32 mouse cellular contexts compared by ENCODE assay signal in the genomic region with DNA sequence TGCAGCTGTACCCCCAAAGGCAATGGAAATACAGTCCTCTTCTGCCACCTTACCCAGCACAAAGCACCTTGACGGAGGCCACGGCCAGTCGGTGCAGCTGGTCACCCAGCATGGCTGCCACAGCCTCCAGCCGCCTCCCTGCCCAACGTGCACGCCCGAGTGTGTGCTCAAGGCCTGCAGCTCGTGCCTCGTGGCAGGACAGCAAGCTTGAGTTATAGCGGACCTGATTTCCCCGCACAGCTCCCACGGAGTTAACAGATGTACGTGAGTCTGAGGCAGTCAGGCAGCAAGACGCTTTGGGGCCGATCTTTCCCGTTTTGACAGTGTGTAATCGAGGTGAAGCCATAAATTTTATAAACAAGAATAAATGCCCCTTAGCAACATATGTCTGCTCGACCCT. TPM values are rescaled to one million over a fixed set of nuclear protein-coding genes. Genes with fewer than 3 reads are reported as not detected.
DNase-seq lines count a peak whose midpoint lies in the region; ATAC-seq and TF ChIP-seq lines count a peak whose summit lies in the region.
"Had no signal": no experiment of that assay in that cellular context is flagged by ENCODE, and none has a peak within 500 bp of the region (broad histone marks: within the 10 kb centered on the region; RNA-seq: fewer than 3 reads in every experiment).

No protein-coding gene starts in this region.

- no peak overlapping the region for H3K4me3 ChIP-seq in hindbrain, embryonic 14.5 days (replicated peaks; ENCODE audit: low read length)
- H3K4me3 ChIP-seq in hindbrain, embryonic 12.5 days, result no peak overlapping the region
- no peak overlapping the region for H3K4me3 ChIP-seq in midbrain, postnatal 0 days (ENCODE audit: low read depth, low read length)
- H3K4me3 ChIP-seq in midbrain, embryonic 13.5 days (replicated peaks), result no peak overlapping the region
- H3K4me3 ChIP-seq in hindbrain, postnatal 0 days (ENCODE audit: low read length), result no peak overlapping the region
- no peak overlapping the region for H3K4me3 ChIP-seq in limb, embryonic 15.5 days
- H3K4me3 ChIP-seq in intestine, postnatal 0 days (ENCODE audit: low read depth, low read length), result no peak overlapping the region
- no peak overlapping the region for H3K4me3 ChIP-seq in forebrain, embryonic 11.5 days (ENCODE audit: low read depth, low read length)
- H3K4me3 ChIP-seq: embryonic facial prominence, embryonic 13.5 days; forebrain, embryonic 10.5 days; gastrocnemius, adult 2 months; heart, adult 2 months; heart, embryonic 13.5 days; intestine, embryonic 15.5 days; liver, embryonic 15.5 days; midbrain, embryonic 10.5 days; myocyte; stomach, embryonic 15.5 days had no signal

- WGBS in hindbrain, embryonic 14.5 days, result 63% methylated on average over 18 of the region's 18 CpGs
- 82% methylated on average over 18 of the region's 18 CpGs for WGBS in hindbrain, embryonic 12.5 days
- 74% methylated on average over 18 of the region's 18 CpGs for WGBS in midbrain, postnatal 0 days
- 80% methylated on average over 18 of the region's 18 CpGs for WGBS in midbrain, embryonic 13.5 days
- 55% methylated on average over 18 of the region's 18 CpGs for WGBS in hindbrain, postnatal 0 days
- 43% methylated on average over 18 of the region's 18 CpGs for WGBS in limb, embryonic 15.5 days
- WGBS in intestine, postnatal 0 days, result 55% methylated on average over 18 of the region's 18 CpGs
- 87% methylated on average over 18 of the region's 18 CpGs for WGBS in forebrain, embryonic 11.5 days

- no peak overlapping the region for H3K9ac ChIP-seq in hindbrain, embryonic 14.5 days
- H3K9ac ChIP-seq in hindbrain, embryonic 12.5 days, result no peak overlapping the region
- no peak overlapping the region for H3K9ac ChIP-seq in midbrain, postnatal 0 days (replicated peaks; ENCODE audit: low read length, poor library complexity, severe bottlenecking)
- H3K9ac ChIP-seq in midbrain, embryonic 13.5 days (replicated peaks), result no peak overlapping the region
- no peak overlapping the region for H3K9ac ChIP-seq in hindbrain, postnatal 0 days (replicated peaks; ENCODE audit: low read length)
- H3K9ac ChIP-seq in limb, embryonic 15.5 days, result peak overlapping the region; percentile 14; the same call in 1 of the 2 replicates
- H3K9ac ChIP-seq in intestine, postnatal 0 days (ENCODE audit: low read depth, low read length), result no peak overlapping the region
- no peak overlapping the region for H3K9ac ChIP-seq in forebrain, embryonic 11.5 days (ENCODE audit: low read length)
- H3K9ac ChIP-seq: embryonic facial prominence, embryonic 13.5 days; heart, embryonic 13.5 days; intestine, embryonic 15.5 days; liver, embryonic 15.5 days; lung, embryonic 14.5 days; stomach, embryonic 15.5 days had no signal

- no peaks in the 10 kb centered on the region for H3K9me3 ChIP-seq in hindbrain, embryonic 14.5 days (ENCODE audit: control insufficient read depth, low read length)
- no peaks in the 10 kb centered on the region for H3K9me3 ChIP-seq in hindbrain, embryonic 12.5 days (replicated peaks)
- no peaks in the 10 kb centered on the region for H3K9me3 ChIP-seq in midbrain, postnatal 0 days (ENCODE audit: low read length)
- H3K9me3 ChIP-seq in midbrain, embryonic 13.5 days, result no peaks in the 10 kb centered on the region
- no peaks in the 10 kb centered on the region for H3K9me3 ChIP-seq in hindbrain, postnatal 0 days (ENCODE audit: low read length)
- H3K9me3 ChIP-seq in limb, embryonic 15.5 days, result no peaks in the 10 kb centered on the region
- no peaks in the 10 kb centered on the region for H3K9me3 ChIP-seq in intestine, postnatal 0 days (ENCODE audit: control insufficient read depth)
- H3K9me3 ChIP-seq in forebrain, embryonic 11.5 days (ENCODE audit: control insufficient read depth, low read length), result no peaks in the 10 kb centered on the region
- H3K9me3 ChIP-seq: embryonic facial prominence, embryonic 13.5 days; forebrain, embryonic 10.5 days; heart, embryonic 13.5 days; intestine, embryonic 15.5 days; liver, embryonic 15.5 days; midbrain, embryonic 10.5 days; stomach, embryonic 15.5 days had no signal

- H3K4me1 ChIP-seq in hindbrain, embryonic 14.5 days (replicated peaks; ENCODE audit: control insufficient read depth, insufficient read depth, low read length), result peaks cover 3% of the 10 kb centered on the region; the same call in 1 of the 2 replicates
- peaks cover 7% of the 10 kb centered on the region; the same call in 1 of the 2 replicates for H3K4me1 ChIP-seq in hindbrain, embryonic 12.5 days
- H3K4me1 ChIP-seq in midbrain, postnatal 0 days (ENCODE audit: insufficient read depth, low read length), result no peaks in the 10 kb centered on the region
- peaks cover 4% of the 10 kb centered on the region; the same call in 1 of the 2 replicates for H3K4me1 ChIP-seq in midbrain, embryonic 13.5 days (replicated peaks)
- peaks cover 7% of the 10 kb centered on the region; the same call in 1 of the 2 replicates for H3K4me1 ChIP-seq in hindbrain, postnatal 0 days (ENCODE audit: insufficient read depth, low read length)
- H3K4me1 ChIP-seq in limb, embryonic 15.5 days, result peaks cover 9% of the 10 kb centered on the region; the same call in 1 of the 2 replicates
- no peaks in the 10 kb centered on the region for H3K4me1 ChIP-seq in intestine, postnatal 0 days (replicated peaks; ENCODE audit: control insufficient read depth, insufficient read depth, low read length)
- 0 out of 2 replicates have a peak, but pooled peaks cover 3% of the 10 kb centered on the region for H3K4me1 ChIP-seq in forebrain, embryonic 11.5 days (replicated peaks; ENCODE audit: control insufficient read depth, insufficient read depth, low read length)
- H3K4me1 ChIP-seq: embryonic facial prominence, embryonic 13.5 days; heart, embryonic 13.5 days; liver, embryonic 15.5 days; midbrain, embryonic 10.5 days; stomach, embryonic 15.5 days had no signal

- H3K36me3 ChIP-seq in hindbrain, embryonic 14.5 days (replicated peaks; ENCODE audit: control insufficient read depth, insufficient read depth), result no peaks in the 10 kb centered on the region
- no peaks in the 10 kb centered on the region for H3K36me3 ChIP-seq in hindbrain, embryonic 12.5 days
- no peaks in the 10 kb centered on the region for H3K36me3 ChIP-seq in midbrain, postnatal 0 days (ENCODE audit: insufficient read depth, low read length)
- 0 out of 2 replicates have a peak, but pooled peaks cover 3% of the 10 kb centered on the region for H3K36me3 ChIP-seq in midbrain, embryonic 13.5 days
- no peaks in the 10 kb centered on the region for H3K36me3 ChIP-seq in hindbrain, postnatal 0 days (ENCODE audit: insufficient read depth, low read length)
- no peaks in the 10 kb centered on the region for H3K36me3 ChIP-seq in limb, embryonic 15.5 days
- no peaks in the 10 kb centered on the region for H3K36me3 ChIP-seq in intestine, postnatal 0 days (ENCODE audit: control insufficient read depth, insufficient read depth)
- no peaks in the 10 kb centered on the region for H3K36me3 ChIP-seq in forebrain, embryonic 11.5 days (ENCODE audit: control insufficient read depth, insufficient read depth, low read length)
- H3K36me3 ChIP-seq: embryonic facial prominence, embryonic 13.5 days; forebrain, embryonic 10.5 days; intestine, embryonic 15.5 days; liver, embryonic 15.5 days; midbrain, embryonic 10.5 days; stomach, embryonic 15.5 days had no signal

- no peaks in the 10 kb centered on the region for H3K27me3 ChIP-seq in hindbrain, embryonic 14.5 days (ENCODE audit: control insufficient read depth, insufficient read depth, low read length)
- H3K27me3 ChIP-seq in hindbrain, embryonic 12.5 days, result no peaks in the 10 kb centered on the region
- H3K27me3 ChIP-seq in midbrain, postnatal 0 days (ENCODE audit: insufficient read depth, low read length), result no peaks in the 10 kb centered on the region
- no peaks in the 10 kb centered on the region for H3K27me3 ChIP-seq in midbrain, embryonic 13.5 days
- H3K27me3 ChIP-seq in hindbrain, postnatal 0 days (ENCODE audit: insufficient read depth, low read length), result no peaks in the 10 kb centered on the region
- H3K27me3 ChIP-seq in limb, embryonic 15.5 days, result no peaks in the 10 kb centered on the region
- no peaks in the 10 kb centered on the region for H3K27me3 ChIP-seq in intestine, postnatal 0 days (replicated peaks; ENCODE audit: control insufficient read depth, insufficient read depth, low read length)
- no peaks in the 10 kb centered on the region for H3K27me3 ChIP-seq in forebrain, embryonic 11.5 days (ENCODE audit: control insufficient read depth, insufficient read depth, low read length)
- H3K27me3 ChIP-seq: embryonic facial prominence, embryonic 13.5 days; heart, embryonic 13.5 days; intestine, embryonic 15.5 days; liver, embryonic 15.5 days; stomach, embryonic 15.5 days had no signal

- peak overlapping the region; percentile 43 for H3K27ac ChIP-seq in hindbrain, embryonic 14.5 days
- no peak overlapping the region for H3K27ac ChIP-seq in hindbrain, embryonic 12.5 days
- H3K27ac ChIP-seq in midbrain, postnatal 0 days (ENCODE audit: low read depth, low read length), result no peak overlapping the region
- no peak overlapping the region for H3K27ac ChIP-seq in midbrain, embryonic 13.5 days
- peak overlapping the region; percentile 17; the same call in 1 of the 2 replicates for H3K27ac ChIP-seq in hindbrain, postnatal 0 days
- no peak overlapping the region for H3K27ac ChIP-seq in limb, embryonic 15.5 days
- no peak overlapping the region for H3K27ac ChIP-seq in intestine, postnatal 0 days (ENCODE audit: low read depth, low read length)
- H3K27ac ChIP-seq in forebrain, embryonic 11.5 days (ENCODE audit: low read depth, low read length), result no peak overlapping the region
- H3K27ac ChIP-seq: embryonic facial prominence, embryonic 13.5 days; gastrocnemius, adult 2 months; heart, adult 2 months; heart, embryonic 13.5 days; intestine, embryonic 15.5 days; liver, embryonic 15.5 days; midbrain, embryonic 10.5 days; stomach, embryonic 15.5 days had no signal

- no peak for ATAC-seq in hindbrain, embryonic 14.5 days (ENCODE audit: low FRiP score)
- ATAC-seq in hindbrain, embryonic 12.5 days (ENCODE audit: low FRiP score), result no peak
- no peak for ATAC-seq in midbrain, postnatal 0 days (ENCODE audit: low FRiP score)
- ATAC-seq in midbrain, embryonic 13.5 days, result no peak
- 0 out of 2 replicates have a peak, but pooled peaks have one; percentile 21 for ATAC-seq in hindbrain, postnatal 0 days
- no peak for ATAC-seq in limb, embryonic 15.5 days (ENCODE audit: insufficient number of reproducible peaks, low FRiP score, low TSS enrichment, low read depth)
- ATAC-seq in intestine, postnatal 0 days, result no peak
- ATAC-seq in forebrain, embryonic 11.5 days (replicated peaks; ENCODE audit: low FRiP score), result no peak
- ATAC-seq: forebrain, embryonic 16.5 days; intestine, embryonic 15.5 days; midbrain, embryonic 16.5 days had no signal

- H3K4me2 ChIP-seq in hindbrain, embryonic 14.5 days (replicated peaks), result no peak overlapping the region
- H3K4me2 ChIP-seq in hindbrain, embryonic 12.5 days (replicated peaks), result no peak overlapping the region
- no peak overlapping the region for H3K4me2 ChIP-seq in midbrain, postnatal 0 days (ENCODE audit: low read depth, low read length, poor library complexity, severe bottlenecking)
- no peak overlapping the region for H3K4me2 ChIP-seq in midbrain, embryonic 13.5 days (replicated peaks)
- no peak overlapping the region for H3K4me2 ChIP-seq in hindbrain, postnatal 0 days (ENCODE audit: low read depth, low read length)
- H3K4me2 ChIP-seq in limb, embryonic 15.5 days, result no peak overlapping the region
- no peak overlapping the region for H3K4me2 ChIP-seq in intestine, postnatal 0 days (replicated peaks; ENCODE audit: low read depth)
- H3K4me2 ChIP-seq in forebrain, embryonic 11.5 days (ENCODE audit: low read depth, low read length, severe bottlenecking), result no peak overlapping the region
- H3K4me2 ChIP-seq: embryonic facial prominence, embryonic 13.5 days; heart, embryonic 13.5 days; intestine, embryonic 15.5 days; liver, embryonic 15.5 days; lung, embryonic 14.5 days; stomach, embryonic 15.5 days had no signal

- TF ChIP-seq CTCF in midbrain, postnatal 0 days (IDR thresholded peaks at IDR 0.05), result no peak
- no peak for TF ChIP-seq CTCF in hindbrain, postnatal 0 days (IDR thresholded peaks at IDR 0.05; ENCODE audit: low read depth)
- no peak for TF ChIP-seq CTCF in intestine, postnatal 0 days (IDR thresholded peaks at IDR 0.05; ENCODE audit: low read depth)

- no peak for DNase-seq in hindbrain, embryonic 14.5 days (ENCODE audit: low spot score)
- peak; percentile 61 for DNase-seq in midbrain, postnatal 0 days (ENCODE audit: low spot score)
- DNase-seq in hindbrain, postnatal 0 days (ENCODE audit: low spot score), result peak; percentile 65
- no peak for DNase-seq in forebrain, embryonic 11.5 days (ENCODE audit: low spot score)
- DNase-seq: adrenal gland, postnatal 25 days; B cell, adult 2 months; cerebellum, adult 18-20 months; cerebellum, postnatal 36 days; embryo, embryonic 11 days; gastrocnemius, adult 2 months; heart, adult 2 months; heart, postnatal 10 days; kidney, adult 9 months; kidney, postnatal 14 days; lung, embryonic 14.5 days; lung, postnatal 14 days; right cerebral cortex, postnatal 14 days; thymus, postnatal 14 days had no signal

RNA-seq across cellular contexts. Expression of a gene that starts 15.2 kb away (rescaled TPM):
- polyA plus RNA-seq in hindbrain, embryonic 14.5 days (2014; fragmentation: Nextera tagmentation; extraction: Ambion mirVana), result 30.7 and 30.8 TPM in 2 replicates
- 27.3 and 31.5 TPM in 2 replicates for polyA plus RNA-seq in hindbrain, embryonic 12.5 days (2016; fragmentation: Nextera tagmentation; extraction: Ambion mirVana)
- total RNA-seq in midbrain, postnatal 0 days (2014; rRNA removed), result 28.8 and 39.9 TPM in 2 replicates
- 38.6 and 39.0 TPM in 2 replicates for polyA plus RNA-seq in midbrain, postnatal 0 days (2015; fragmentation: Nextera tagmentation; extraction: Ambion mirVana)
- 21.1 and 22.9 TPM in 2 replicates for polyA plus RNA-seq in midbrain, embryonic 13.5 days (2015; fragmentation: Nextera tagmentation; extraction: Ambion mirVana)
- 34.4 and 39.1 TPM in 2 replicates for total RNA-seq in hindbrain, postnatal 0 days (2014; rRNA removed)
- polyA plus RNA-seq in hindbrain, postnatal 0 days (2015; fragmentation: Nextera tagmentation; extraction: Ambion mirVana), result 35.9 and 36.8 TPM in 2 replicates
- polyA plus RNA-seq in limb, embryonic 15.5 days (2015; fragmentation: Nextera tagmentation; extraction: Ambion mirVana), result 29.3 and 31.1 TPM in 2 replicates
- polyA plus RNA-seq in intestine, postnatal 0 days (2015; fragmentation: Nextera tagmentation; extraction: Ambion mirVana), result 7.3 and 8.0 TPM in 2 replicates
- polyA plus RNA-seq in forebrain, embryonic 11.5 days (2014; fragmentation: Nextera tagmentation; extraction: Ambion mirVana), result 27.7 and 30.6 TPM in 2 replicates

RNA-seq across cellular contexts. Expression of a gene that starts 15.4 kb away (rescaled TPM):
- polyA plus RNA-seq in hindbrain, embryonic 14.5 days (2014; fragmentation: Nextera tagmentation; extraction: Ambion mirVana), result 76.9 and 81.2 TPM in 2 replicates
- polyA plus RNA-seq in hindbrain, embryonic 12.5 days (2016; fragmentation: Nextera tagmentation; extraction: Ambion mirVana), result 50.6 and 51.2 TPM in 2 replicates
- total RNA-seq in midbrain, postnatal 0 days (2014; rRNA removed), result 113 and 115 TPM in 2 replicates
- 70.6 and 73.0 TPM in 2 replicates for polyA plus RNA-seq in midbrain, postnatal 0 days (2015; fragmentation: Nextera tagmentation; extraction: Ambion mirVana)
- polyA plus RNA-seq in midbrain, embryonic 13.5 days (2015; fragmentation: Nextera tagmentation; extraction: Ambion mirVana), result 50.7 and 55.4 TPM in 2 replicates
- total RNA-seq in hindbrain, postnatal 0 days (2014; rRNA removed), result 143 and 146 TPM in 2 replicates
- polyA plus RNA-seq in hindbrain, postnatal 0 days (2015; fragmentation: Nextera tagmentation; extraction: Ambion mirVana), result 69.8 and 71.9 TPM in 2 replicates
- polyA plus RNA-seq in limb, embryonic 15.5 days (2015; fragmentation: Nextera tagmentation; extraction: Ambion mirVana), result 58.6 and 65.9 TPM in 2 replicates
- 13.8 and 14.4 TPM in 2 replicates for polyA plus RNA-seq in intestine, postnatal 0 days (2015; fragmentation: Nextera tagmentation; extraction: Ambion mirVana)
- 58.3 and 65.0 TPM in 2 replicates for polyA plus RNA-seq in forebrain, embryonic 11.5 days (2014; fragmentation: Nextera tagmentation; extraction: Ambion mirVana)

RNA-seq across cellular contexts. Expression of a gene that starts 48.2 kb away (rescaled TPM):
- polyA plus RNA-seq in hindbrain, embryonic 14.5 days (2014; fragmentation: Nextera tagmentation; extraction: Ambion mirVana), result 45.9 and 48.2 TPM in 2 replicates
- 57.9 and 58.2 TPM in 2 replicates for polyA plus RNA-seq in hindbrain, embryonic 12.5 days (2016; fragmentation: Nextera tagmentation; extraction: Ambion mirVana)
- total RNA-seq in midbrain, postnatal 0 days (2014; rRNA removed), result 47.3 and 58.3 TPM in 2 replicates
- polyA plus RNA-seq in midbrain, postnatal 0 days (2015; fragmentation: Nextera tagmentation; extraction: Ambion mirVana), result 26.8 and 26.9 TPM in 2 replicates
- 36.9 and 43.1 TPM in 2 replicates for polyA plus RNA-seq in midbrain, embryonic 13.5 days (2015; fragmentation: Nextera tagmentation; extraction: Ambion mirVana)
- total RNA-seq in hindbrain, postnatal 0 days (2014; rRNA removed), result 67.5 and 69.9 TPM in 2 replicates
- 31.1 and 31.4 TPM in 2 replicates for polyA plus RNA-seq in hindbrain, postnatal 0 days (2015; fragmentation: Nextera tagmentation; extraction: Ambion mirVana)
- 39.6 and 41.9 TPM in 2 replicates for polyA plus RNA-seq in limb, embryonic 15.5 days (2015; fragmentation: Nextera tagmentation; extraction: Ambion mirVana)
- polyA plus RNA-seq in intestine, postnatal 0 days (2015; fragmentation: Nextera tagmentation; extraction: Ambion mirVana), result 23.0 and 24.8 TPM in 2 replicates
- polyA plus RNA-seq in forebrain, embryonic 11.5 days (2014; fragmentation: Nextera tagmentation; extraction: Ambion mirVana), result 52.9 and 59.6 TPM in 2 replicates

RNA-seq across cellular contexts. Expression of a gene that starts 48.3 kb away (rescaled TPM):
- 60.9 and 67.9 TPM in 2 replicates for polyA plus RNA-seq in hindbrain, embryonic 14.5 days (2014; fragmentation: Nextera tagmentation; extraction: Ambion mirVana)
- 110 and 115 TPM in 2 replicates for polyA plus RNA-seq in hindbrain, embryonic 12.5 days (2016; fragmentation: Nextera tagmentation; extraction: Ambion mirVana)
- total RNA-seq in midbrain, postnatal 0 days (2014; rRNA removed), result 49.7 and 65.1 TPM in 2 replicates
- polyA plus RNA-seq in midbrain, postnatal 0 days (2015; fragmentation: Nextera tagmentation; extraction: Ambion mirVana), result 51.8 and 54.5 TPM in 2 replicates
- polyA plus RNA-seq in midbrain, embryonic 13.5 days (2015; fragmentation: Nextera tagmentation; extraction: Ambion mirVana), result 92.8 and 94.0 TPM in 2 replicates
- 43.2 and 43.8 TPM in 2 replicates for total RNA-seq in hindbrain, postnatal 0 days (2014; rRNA removed)
- polyA plus RNA-seq in hindbrain, postnatal 0 days (2015; fragmentation: Nextera tagmentation; extraction: Ambion mirVana), result 47.5 and 48.0 TPM in 2 replicates
- 112 and 117 TPM in 2 replicates for polyA plus RNA-seq in limb, embryonic 15.5 days (2015; fragmentation: Nextera tagmentation; extraction: Ambion mirVana)
- polyA plus RNA-seq in intestine, postnatal 0 days (2015; fragmentation: Nextera tagmentation; extraction: Ambion mirVana), result 112 and 118 TPM in 2 replicates
- polyA plus RNA-seq in forebrain, embryonic 11.5 days (2014; fragmentation: Nextera tagmentation; extraction: Ambion mirVana), result 86.4 and 93.3 TPM in 2 replicates

Comparison
In these comparisons a context has a peak if more than half of its experiments do, and no peak if none do; other contexts are left out.
1. DNase-seq: peak in midbrain, postnatal 0 days (single experiment) and hindbrain, postnatal 0 days (single experiment); none in hindbrain, embryonic 14.5 days (single experiment) and forebrain, embryonic 11.5 days (single experiment).
2. H3K27ac ChIP-seq: peak in hindbrain, embryonic 14.5 days (single experiment) and hindbrain, postnatal 0 days (single experiment); none in hindbrain, embryonic 12.5 days (single experiment), midbrain, postnatal 0 days (single experiment), midbrain, embryonic 13.5 days (single experiment), limb, embryonic 15.5 days (single experiment), intestine, postnatal 0 days (single experiment) and forebrain, embryonic 11.5 days (single experiment).